Mouse (Mus musculus) adrenal gland, postnatal 14 days (tissue): ENCODE data around the gene Aasdh. TPM values are rescaled to one million over a fixed set of nuclear protein-coding genes. Genes with fewer than 3 reads are reported as not detected.

ENCODE experiments used
- DNase-seq: peaks from one replicate; pipeline ENCODE4 v3.0.0; 2021; ENCODE audit warnings: mixed read lengths
- total RNA-seq: library from RNA; stranded (reverse); gene quantifications from 2 replicates; pipeline ENCODE4 v1.2.3, GENCODE M21; 2021

The Aasdh gene
- total RNA-seq, 1 experiment from 2014 or later = 17.1 TPM

DNA sequence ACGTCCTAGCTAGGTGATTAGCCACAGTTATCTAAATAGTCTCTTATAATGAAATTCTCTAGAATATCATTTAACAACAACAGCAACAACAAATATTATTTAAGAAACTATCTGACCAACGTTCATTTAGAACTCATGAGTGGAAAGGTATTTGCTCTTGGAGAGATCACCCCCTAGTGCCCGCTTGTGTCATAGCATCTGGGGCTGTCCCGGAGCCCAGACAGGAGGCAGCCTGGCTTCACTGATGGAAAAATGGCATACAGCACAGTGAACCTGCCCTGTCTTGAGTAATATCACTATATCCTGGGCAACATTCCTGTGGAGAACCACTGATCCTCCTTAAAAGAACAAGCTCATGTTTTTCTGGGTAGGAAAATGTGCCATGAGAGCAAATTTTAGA is 61.9 kb downstream of the Aasdh start:
- peak; percentile 82 for DNase-seq

DNA sequence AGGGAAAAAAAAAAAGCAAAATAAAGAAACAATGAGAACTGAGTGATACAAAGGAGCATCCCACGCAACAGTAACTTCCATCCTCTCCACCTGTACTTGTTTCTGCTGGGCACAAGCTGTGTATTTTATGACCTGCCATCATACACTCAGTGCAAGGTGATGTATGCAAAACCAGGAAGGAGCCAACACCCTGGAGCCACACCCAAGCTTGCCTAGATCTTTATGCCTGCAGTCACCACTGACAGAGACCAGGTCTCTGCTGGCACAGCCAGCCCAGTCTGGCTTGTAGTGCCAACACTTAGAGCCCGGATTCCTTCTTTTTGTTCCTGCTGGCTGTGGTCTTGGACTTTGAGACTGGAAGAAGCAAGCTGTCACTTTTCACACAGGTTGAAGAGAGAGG is 63.5 kb downstream of the Aasdh start:
- no peak for DNase-seq

DNA sequence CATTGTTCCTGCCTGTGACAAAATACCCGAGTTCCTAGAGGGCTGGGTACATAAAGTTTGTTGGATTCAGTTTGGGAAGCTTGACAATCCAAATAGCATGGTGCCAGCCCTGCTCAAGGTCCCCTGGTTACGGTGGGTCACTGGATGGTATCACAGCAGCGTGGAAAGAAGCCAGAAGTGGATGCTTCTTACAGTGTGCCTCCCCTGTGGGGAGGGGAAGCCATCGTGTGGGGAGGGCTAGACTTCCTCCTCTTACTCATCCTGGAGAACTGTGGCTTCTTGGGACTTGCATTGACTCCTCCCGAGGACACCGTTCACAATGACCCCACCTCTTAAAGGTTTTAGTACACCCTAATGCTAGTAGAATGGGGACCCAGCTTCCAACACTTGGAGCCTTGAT is 65.5 kb downstream of the Aasdh start:
- peak; percentile 64 for DNase-seq

DNA sequence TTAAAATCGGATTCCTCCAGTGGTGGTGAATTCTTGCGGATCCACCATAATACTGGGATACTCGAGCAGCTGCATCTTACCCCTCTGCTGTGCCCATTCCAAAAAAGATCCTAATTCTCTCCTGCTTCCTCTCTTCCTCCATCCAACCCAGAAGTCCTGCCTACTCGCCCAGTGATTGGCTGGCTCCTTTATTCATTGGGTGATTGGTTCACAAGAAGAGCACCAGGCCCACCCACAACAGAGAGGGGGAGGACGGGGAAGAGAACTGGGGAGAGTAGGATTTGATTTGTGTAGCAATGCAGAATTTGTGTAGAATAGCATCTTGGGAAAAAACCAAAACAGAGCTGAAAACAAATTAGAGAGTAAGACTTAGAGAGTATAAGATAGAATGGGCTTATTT is 68.3 kb downstream of the Aasdh start:
- peak; percentile 49 for DNase-seq

DNA sequence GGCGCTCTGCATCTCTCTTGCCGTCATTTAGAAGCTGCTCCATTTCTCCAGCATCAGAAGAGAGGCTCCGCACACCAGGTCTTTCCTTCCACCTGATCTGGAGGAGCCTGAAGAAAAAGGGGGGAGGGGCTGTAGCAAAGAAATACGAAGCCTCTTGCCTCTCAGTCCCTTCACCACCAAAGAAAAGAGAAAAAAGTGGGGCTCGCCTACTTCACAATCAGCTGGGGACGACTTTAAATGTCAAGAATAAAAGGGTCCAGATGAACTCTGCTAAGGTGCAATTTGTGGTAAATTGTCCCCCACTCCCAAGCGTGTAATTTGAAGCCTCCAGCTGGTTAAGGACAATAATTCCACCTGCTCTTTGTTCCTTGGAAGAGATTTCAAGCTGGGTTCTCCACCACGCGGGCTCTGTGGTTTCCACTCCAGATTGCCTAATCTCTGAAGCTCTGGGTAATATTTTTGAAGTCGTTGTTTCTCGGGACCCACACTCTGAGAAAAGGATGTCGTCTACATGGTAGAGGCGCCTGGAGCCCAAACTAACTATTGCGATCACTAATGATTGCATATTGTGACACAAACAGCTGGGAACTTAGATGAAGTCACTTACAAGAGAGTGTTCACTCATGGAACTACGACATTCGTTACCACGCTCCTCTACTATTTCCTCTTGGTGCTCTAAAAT is 72.6 kb downstream of the Aasdh start:
- DNase-seq = no peak

DNA sequence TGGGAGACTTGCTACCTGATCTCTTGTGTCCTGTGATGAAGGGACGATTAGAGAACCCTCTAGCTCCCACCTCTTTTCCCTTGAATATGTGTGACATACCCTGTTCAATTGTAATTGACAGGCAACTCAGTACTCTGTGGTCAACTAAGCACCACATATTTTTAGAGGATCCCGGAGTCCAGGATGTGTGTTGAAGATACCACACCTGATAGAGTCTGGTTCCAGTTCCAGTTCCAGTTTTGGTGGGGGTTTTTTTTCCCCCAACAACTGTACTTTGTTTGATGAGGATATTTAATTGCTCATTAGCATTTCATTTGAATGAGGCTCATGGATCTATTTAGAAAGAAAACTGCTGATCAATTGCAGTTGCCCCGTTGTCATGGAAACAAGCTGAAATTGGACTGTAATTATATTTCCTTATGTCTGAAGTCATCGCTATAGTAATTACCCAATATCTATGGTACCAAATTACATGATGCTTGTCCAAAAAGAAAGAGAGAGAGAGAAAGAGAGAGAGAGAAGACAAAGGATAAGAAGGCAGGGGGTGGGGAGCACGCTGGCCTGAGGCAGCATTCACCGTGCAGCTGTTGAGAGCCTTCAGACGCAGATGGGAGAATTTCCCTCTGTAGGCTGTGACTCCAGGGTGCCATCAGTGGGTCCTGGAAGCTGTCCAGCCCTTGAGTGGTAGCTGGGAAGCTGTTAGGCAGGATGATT is 76.6 kb downstream of the Aasdh start:
- DNase-seq = no peak

Other genes with a start within 250 kb of the Aasdh start
- 12.0 and 16.7 TPM in 2 replicates for gene C530008M17Rik, start 249.0 kb downstream of the Aasdh start, total RNA-seq
- gene Paics, start 45.8 kb upstream of the Aasdh start, total RNA-seq = 205 and 214 TPM in 2 replicates
- 21.6 and 25.2 TPM in 2 replicates for gene Ppat, start 46.1 kb upstream of the Aasdh start, total RNA-seq
- gene Srp72, start 69.2 kb upstream of the Aasdh start, total RNA-seq = 125 and 148 TPM in 2 replicates
- not detected in 2 replicates for gene Arl9, start 98.5 kb upstream of the Aasdh start, total RNA-seq
- gene Thegl, start 110.5 kb upstream of the Aasdh start, total RNA-seq = not detected in 2 replicates
- gene Hopx, start 209.6 kb upstream of the Aasdh start, total RNA-seq = 9.0 and 10.5 TPM in 2 replicates